Mouse (Mus musculus): Measurements from ENCODE around the gene Aar2. TPM values are rescaled to one million over a fixed set of nuclear protein-coding genes. Genes with fewer than 3 reads are reported as not detected.

Gene Aar2
- total and polyA plus RNA-seq, 3 experiments: 18.4 to 26.1 (median 23.8) TPM

- Histone ChIP-seq H3K4me1 (ENCODE audit: control insufficient read depth in 1 of 2, insufficient read depth in 2 of 2) (no peaks in the 10 kb centered on the region), H3K27ac (ENCODE audit: insufficient read depth, low read depth) (no peak overlapping the region), H3K27me3 (replicated peaks) (peaks cover 94% of the 10 kb centered on the region), H3K79me2 (replicated peaks; ENCODE audit: control insufficient read depth, extremely low read depth, insufficient read depth, poor library complexity, severe bottlenecking) (no peaks in the 10 kb centered on the region), H3K4me3 (replicated peaks in 1 of 3; ENCODE audit: low read depth in 2 of 3, low read length in 2 of 3, poor library complexity in 1 of 3) (no peak overlapping the region), H3K36me3 (replicated peaks in 1 of 2; ENCODE audit: control insufficient read depth in 1 of 2, insufficient read depth in 1 of 2, low read length in 1 of 2) (no peaks in the 10 kb centered on the region), H3K9me3 (replicated peaks; ENCODE audit: low read length) (no peaks in the 10 kb centered on the region), H3K9ac (ENCODE audit: insufficient read depth, low read depth) (no peak overlapping the region), H3K4me2 (ENCODE audit: insufficient read depth, low read depth, poor library complexity, severe bottlenecking) (no peak overlapping the region)
- in situ Hi-C loops (cut with MboI; ENCODE audit: low pct_ligation_motif_present, low pct_unique_long_range_greater_than_20kb, low sequenced_read_pairs) (no loop called here), dilution Hi-C loops (cut with MboI; ENCODE audit: extremely low pct_ligation_motif_present, extremely low pct_unique_long_range_greater_than_20kb, low sequenced_read_pairs) (no loop called here)
- no peak for TF ChIP-seq USF1 (IDR thresholded peaks at IDR 0.05; ENCODE audit: low read depth, low read length)
- no peak for TF ChIP-seq SMC3 (IDR thresholded peaks at IDR 0.05; ENCODE audit: low read depth, low read length)
- no peak for TF ChIP-seq MAX (IDR thresholded peaks at IDR 0.05; ENCODE audit: low read length)
- no peak for TF ChIP-seq NRF1 (IDR thresholded peaks at IDR 0.05; ENCODE audit: low read depth, low read length)
- TF ChIP-seq KAT2A (IDR thresholded peaks at IDR 0.05; ENCODE audit: insufficient replicate concordance, low read length): no peak
- TF ChIP-seq RAD21 (IDR thresholded peaks at IDR 0.05; ENCODE audit: low read depth, low read length): no peak
- TF ChIP-seq GABPA (IDR thresholded peaks at IDR 0.05; ENCODE audit: insufficient replicate concordance, low read depth, low read length): no peak
- TF ChIP-seq MAFK (IDR thresholded peaks at IDR 0.05; ENCODE audit: insufficient replicate concordance, low read length): no peak
- TF ChIP-seq ZNF384 (IDR thresholded peaks at IDR 0.05; ENCODE audit: low read depth, low read length): no peak
- TF ChIP-seq ZC3H11A (IDR thresholded peaks at IDR 0.05; ENCODE audit: low read depth, low read length): no peak
- no peak for TF ChIP-seq CHD1 (IDR thresholded peaks at IDR 0.05; ENCODE audit: low read depth, low read length)
- no peak for TF ChIP-seq ELF1 (IDR thresholded peaks at IDR 0.05; ENCODE audit: low read depth, low read length)
- TF ChIP-seq TCF12 (IDR thresholded peaks at IDR 0.05; ENCODE audit: low read depth, low read length): no peak
- TF ChIP-seq JUN (IDR thresholded peaks at IDR 0.05; ENCODE audit: insufficient read depth, low read depth, low read length): no peak
- TF ChIP-seq EP300 (IDR thresholded peaks at IDR 0.05; ENCODE audit: low read length): no peak
- no peak for DNase-seq (ENCODE audit: extremely low read depth)
These were observed 24.4 kb upstream of the Aar2 start for GRCm38 (mm10) chr2:156522994-156523393.

GRCm38 (mm10) chr2:156524078-156524477 lies 23.3 kb upstream of the Aar2 start:
- H3K4me2 ChIP-seq (ENCODE audit: insufficient read depth, low read depth, poor library complexity, severe bottlenecking): no peak overlapping the region
- H3K27me3 ChIP-seq (replicated peaks): peaks cover 93% of the 10 kb centered on the region
- H3K79me2 ChIP-seq (replicated peaks; ENCODE audit: control insufficient read depth, extremely low read depth, insufficient read depth, poor library complexity, severe bottlenecking): no peaks in the 10 kb centered on the region
- H3K4me1 ChIP-seq (ENCODE audit: control insufficient read depth in 1 of 2, insufficient read depth in 2 of 2): no peaks in the 10 kb centered on the region
- H3K9me3 ChIP-seq (replicated peaks; ENCODE audit: low read length): no peaks in the 10 kb centered on the region
- H3K36me3 ChIP-seq (replicated peaks in 1 of 2; ENCODE audit: control insufficient read depth in 1 of 2, insufficient read depth in 1 of 2, low read length in 1 of 2): no peaks in the 10 kb centered on the region
- dilution Hi-C loops (cut with MboI; ENCODE audit: extremely low pct_ligation_motif_present, extremely low pct_unique_long_range_greater_than_20kb, low sequenced_read_pairs): no loop called here
- no peak overlapping the region for H3K4me3 ChIP-seq (replicated peaks in 1 of 3; ENCODE audit: low read depth in 2 of 3, low read length in 2 of 3, poor library complexity in 1 of 3)
- in situ Hi-C loops (cut with MboI; ENCODE audit: low pct_ligation_motif_present, low pct_unique_long_range_greater_than_20kb, low sequenced_read_pairs): no loop called here
- H3K27ac ChIP-seq (ENCODE audit: insufficient read depth, low read depth): no peak overlapping the region
- no peak overlapping the region for H3K9ac ChIP-seq (ENCODE audit: insufficient read depth, low read depth)
- TF ChIP-seq ETS1 (conservative IDR thresholded peaks at IDR 0.05; ENCODE audit: low read depth, low read length): no peak
- TF ChIP-seq MYC (IDR thresholded peaks at IDR 0.05; ENCODE audit: low read depth, low read length): no peak
- no peak for TF ChIP-seq E2F4 (IDR thresholded peaks at IDR 0.05; ENCODE audit: insufficient replicate concordance, low read depth, low read length)
- TF ChIP-seq NELFE (IDR thresholded peaks at IDR 0.05; ENCODE audit: low read depth, low read length): no peak
- no peak for TF ChIP-seq MAFK (IDR thresholded peaks at IDR 0.05; ENCODE audit: insufficient replicate concordance, low read length)
- no peak for TF ChIP-seq SMC3 (IDR thresholded peaks at IDR 0.05; ENCODE audit: low read depth, low read length)
- no peak for TF ChIP-seq MXI1 (IDR thresholded peaks at IDR 0.05; ENCODE audit: low read depth, low read length)
- no peak for TF ChIP-seq CHD1 (IDR thresholded peaks at IDR 0.05; ENCODE audit: low read depth, low read length)
- no peak for TF ChIP-seq ZKSCAN1 (IDR thresholded peaks at IDR 0.05; ENCODE audit: borderline replicate concordance, low read depth, low read length)
- TF ChIP-seq GABPA (IDR thresholded peaks at IDR 0.05; ENCODE audit: insufficient replicate concordance, low read depth, low read length): no peak
- no peak for TF ChIP-seq IRF4 (IDR thresholded peaks at IDR 0.05; ENCODE audit: low read depth, low read length)
- TF ChIP-seq HCFC1 (IDR thresholded peaks at IDR 0.05; ENCODE audit: low read depth, low read length): no peak
- no peak for TF ChIP-seq ZNF384 (IDR thresholded peaks at IDR 0.05; ENCODE audit: low read depth, low read length)
- TF ChIP-seq USF1 (IDR thresholded peaks at IDR 0.05; ENCODE audit: low read depth, low read length): no peak
- TF ChIP-seq RAD21 (IDR thresholded peaks at IDR 0.05; ENCODE audit: low read depth, low read length): no peak
- no peak for TF ChIP-seq CTCF (conservative IDR thresholded peaks at IDR 0.05 in 1 of 2, IDR thresholded peaks at IDR 0.05 in 1 of 2; ENCODE audit: low read depth in 2 of 2, low read length in 2 of 2)
- TF ChIP-seq SIN3A (IDR thresholded peaks at IDR 0.05; ENCODE audit: low read length): no peak
- no peak for TF ChIP-seq JUND (conservative IDR thresholded peaks at IDR 0.05; ENCODE audit: low read depth, low read length)
- TF ChIP-seq MAZ (IDR thresholded peaks at IDR 0.05; ENCODE audit: low read depth, low read length): no peak
- no peak for TF ChIP-seq CHD2 (IDR thresholded peaks at IDR 0.05; ENCODE audit: low read length)
- no peak for DNase-seq (ENCODE audit: extremely low read depth)
